Mouse (Mus musculus): ENCODE measurements at regions not wholly inside any gene's neighbourhood (a gene's known extent, or its start where the extent isn't known, plus 50 kb on each side); places are given as distances from the start of the nearest gene placed in this dataset.

DNA sequence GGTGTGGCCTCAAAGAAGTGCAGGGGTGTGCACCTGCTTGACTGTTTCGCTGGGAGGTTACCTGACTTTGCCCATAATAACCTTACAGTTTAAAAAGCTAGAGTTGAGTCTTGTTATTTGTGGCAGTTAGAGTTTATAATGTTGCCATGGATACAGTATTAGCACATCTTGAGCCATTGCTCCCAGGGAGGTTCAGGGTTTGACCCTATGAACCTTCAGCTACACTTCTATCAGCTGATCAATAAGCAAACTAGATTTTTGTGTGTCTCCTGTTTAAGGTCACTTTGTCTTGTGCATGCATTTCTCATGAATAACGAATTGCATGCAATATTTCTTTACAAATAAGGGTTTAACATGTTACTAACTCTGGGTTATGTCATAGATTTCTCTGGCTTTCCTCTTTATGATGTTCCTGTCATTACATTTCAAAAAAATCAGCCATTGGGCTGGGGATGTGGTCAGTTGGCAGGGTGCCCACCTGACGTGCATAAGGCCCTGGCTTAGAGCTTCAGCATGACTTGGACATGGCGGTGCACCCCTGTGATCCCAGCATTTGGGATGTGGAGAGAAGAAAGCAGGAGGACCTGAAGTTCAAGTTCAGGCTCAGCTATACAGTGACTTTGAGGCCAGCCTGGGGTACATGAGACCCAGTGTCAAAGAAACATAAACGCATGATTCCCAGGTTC, 191.7 kb downstream of the Ackr3 start:
- TF ChIP-seq CTCF (IDR thresholded peaks at IDR 0.05; ENCODE audit: borderline replicate concordance, insufficient read depth, low read length) (no peak), POLR2A (IDR thresholded peaks at IDR 0.05; ENCODE audit: low read depth, low read length) (no peak)
